Comparison of ENCODE assay signal across 24 mouse cellular contexts in genomic region chr5:72640072-72640471, GRCm38 (mm10). TPM values are rescaled to one million over a fixed set of nuclear protein-coding genes. Genes with fewer than 3 reads are reported as not detected.
"Had no signal": no experiment of that assay in that cellular context is flagged by ENCODE, and none has a peak within 500 bp of the region (broad histone marks: within the 10 kb centered on the region; RNA-seq: fewer than 3 reads in every experiment).

No protein-coding gene starts in this region.

- H3K9me3 ChIP-seq: neural tube, embryonic 13.5 days; neural tube, embryonic 15.5 days; stomach, embryonic 15.5 days had no signal

- H3K36me3 ChIP-seq: neural tube, embryonic 13.5 days; neural tube, embryonic 15.5 days; stomach, embryonic 15.5 days had no signal

- H3K4me1 ChIP-seq: neural tube, embryonic 13.5 days; neural tube, embryonic 15.5 days; stomach, embryonic 15.5 days had no signal

- H3K9ac ChIP-seq: neural tube, embryonic 13.5 days; neural tube, embryonic 15.5 days; stomach, embryonic 15.5 days had no signal

- DNase-seq: retina, postnatal 1 day; right cerebral cortex, adult 18-20 months; right cerebral cortex, postnatal 14 days; right cerebral cortex, postnatal 25 days; right cerebral cortex, postnatal 4 days; spleen, adult 18-20 months; thymus, adult 18-20 months; thymus, adult 2 months; thymus, postnatal 14 days; thymus, postnatal 25 days; thymus, postnatal 36 days; thymus, postnatal 4 days had no signal

- H3K27ac ChIP-seq: neural tube, embryonic 13.5 days; neural tube, embryonic 15.5 days; stomach, embryonic 15.5 days; stomach, postnatal 0 days had no signal

- H3K4me3 ChIP-seq: neural tube, embryonic 13.5 days; neural tube, embryonic 15.5 days; stomach, embryonic 15.5 days had no signal

- H3K27me3 ChIP-seq: neural tube, embryonic 15.5 days; stomach, embryonic 15.5 days had no signal

- H3K4me2 ChIP-seq: neural tube, embryonic 13.5 days; neural tube, embryonic 15.5 days; stomach, embryonic 15.5 days had no signal

RNA-seq across cellular contexts. Expression of gene Cnga1, which starts 4.0 kb away (rescaled TPM):
- polyA plus RNA-seq: neural tube, embryonic 13.5 days; neural tube, embryonic 14.5 days; stomach, embryonic 14.5 days; stomach, embryonic 15.5 days; stomach, embryonic 16.5 days; stomach, postnatal 0 days; urinary bladder, adult 2 months had no signal

RNA-seq across cellular contexts. Expression of gene Gm5868, which starts 52.7 kb away (rescaled TPM):
- polyA plus RNA-seq: spleen, adult 2 months; testis, adult 2 months; thymus, postnatal 0 days had no signal

RNA-seq across cellular contexts. Expression of gene Zar1, which starts 59.0 kb away (rescaled TPM):
- total RNA-seq: neutrophil, adult 5-6 weeks had no signal
- polyA plus RNA-seq: spleen, adult 2 months; stomach, embryonic 14.5 days; testis, adult 2 months; urinary bladder, adult 2 months had no signal
